Mouse (Mus musculus) hindbrain, embryonic 11.5 days (tissue): Measurements from ENCODE around the gene Serac1. TPM values are rescaled to one million over a fixed set of nuclear protein-coding genes. Genes with fewer than 3 reads are reported as not detected.

Experiments
- ATAC-seq: fragments of 200-750 bp; cut with Nextera tagmentation; 2 replicates; pipeline ENCODE4 v1.8.0; 2017; ENCODE audit warnings: mild to moderate bottlenecking, moderate TSS enrichment, moderate library complexity; ENCODE audit not compliant: low FRiP score
- DNase-seq: peaks from one replicate; pipeline ENCODE4 v3.0.0-alpha.2; 2015; ENCODE audit warnings: low spot score
- H3K27ac ChIP-seq: fragments of 300-500 bp; sonication (generic); 2 replicates; pipeline ENCODE4 v1.5.1; 2014; ENCODE audit warnings: mild to moderate bottlenecking, low read depth, low read length
- H3K27me3 ChIP-seq: fragments of 300-500 bp; sonication (generic); 2 replicates; pipeline ENCODE4 v1.6.1; 2014; ENCODE audit warnings: mild to moderate bottlenecking, low read length, moderate library complexity, mixed read lengths; ENCODE audit not compliant: control insufficient read depth, insufficient read depth
- H3K36me3 ChIP-seq: fragments of 300-500 bp; sonication (generic); 2 replicates; pipeline ENCODE4 v1.6.1; 2014; ENCODE audit warnings: mild to moderate bottlenecking, low read length, moderate library complexity, mixed read lengths; ENCODE audit not compliant: control insufficient read depth, insufficient read depth
- H3K4me1 ChIP-seq: fragments of 300-500 bp; sonication (generic); replicated peaks from 2 replicates; pipeline ENCODE4 v1.6.1; 2014; ENCODE audit warnings: low read length, mixed read lengths; ENCODE audit not compliant: control insufficient read depth, insufficient read depth
- H3K4me2 ChIP-seq: fragments of 300-500 bp; sonication (generic); replicated peaks from 2 replicates; pipeline ENCODE4 v1.6.1; 2014; ENCODE audit warnings: mild to moderate bottlenecking, low read depth, low read length
- H3K4me3 ChIP-seq: fragments of 300-500 bp; sonication (generic); 2 replicates; pipeline ENCODE4 v1.5.1; 2014; ENCODE audit warnings: low read depth, low read length
- H3K9ac ChIP-seq: fragments of 300-500 bp; sonication (generic); 2 replicates; pipeline ENCODE4 v1.6.1; 2014; ENCODE audit warnings: low read depth, low read length
- H3K9me3 ChIP-seq: fragments of 300-500 bp; sonication (generic); 2 replicates; pipeline ENCODE4 v1.6.1; 2016; ENCODE audit warnings: low read length; ENCODE audit not compliant: control insufficient read depth
- WGBS: fragments of 180-500 bp; shearing (Covaris S2); extraction: QIAGEN DNeasy Blood & Tissue Kit; methylation state at CpG from one replicate; pipeline ENCODE4 v1.1.7; 2014; 5-methylcytosine and 5-hydroxymethylcytosine counted together
- polyA plus RNA-seq: library from polyadenylated mRNA; unstranded; fragments of >200 nt; fragmentation: Nextera tagmentation; extraction: Ambion mirVana; gene quantifications from 2 replicates; pipeline ENCODE4 v1.2.1, GENCODE M21; 2014

The Serac1 gene
- polyA plus RNA-seq, 1 experiment from 2014 or later: 8.0 TPM

DNA sequence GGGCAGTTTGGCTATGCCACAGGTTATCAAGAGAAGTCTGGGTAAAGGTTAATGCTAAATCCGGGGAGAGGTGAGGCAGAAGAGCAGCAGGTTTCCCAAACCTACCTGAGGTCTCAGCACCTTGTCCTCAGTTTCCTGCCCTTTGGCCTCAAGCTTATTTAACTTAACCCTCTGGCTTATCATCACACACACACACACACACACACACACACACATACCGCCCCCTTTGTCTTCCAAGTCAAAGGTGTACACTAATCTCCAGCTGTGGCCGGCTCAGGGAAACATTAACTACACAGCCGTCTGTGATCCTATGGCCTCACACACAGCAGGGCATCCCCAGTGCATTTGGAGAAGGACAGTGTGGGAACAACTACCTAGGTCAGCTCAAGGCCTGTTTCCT, 61.2 kb downstream of the Serac1 start:
- ATAC-seq (no peak), DNase-seq (no peak)
- Histone ChIP-seq H3K27ac (no peak overlapping the region), H3K27me3 (no peaks in the 10 kb centered on the region), H3K36me3 (no peaks in the 10 kb centered on the region), H3K4me1 (no peaks in the 10 kb centered on the region), H3K4me2 (no peak overlapping the region), H3K9me3 (no peaks in the 10 kb centered on the region), H3K9ac (no peak overlapping the region), H3K4me3 (no peak overlapping the region)
- 74% methylated on average over 4 of the region's 4 CpGs for WGBS

DNA sequence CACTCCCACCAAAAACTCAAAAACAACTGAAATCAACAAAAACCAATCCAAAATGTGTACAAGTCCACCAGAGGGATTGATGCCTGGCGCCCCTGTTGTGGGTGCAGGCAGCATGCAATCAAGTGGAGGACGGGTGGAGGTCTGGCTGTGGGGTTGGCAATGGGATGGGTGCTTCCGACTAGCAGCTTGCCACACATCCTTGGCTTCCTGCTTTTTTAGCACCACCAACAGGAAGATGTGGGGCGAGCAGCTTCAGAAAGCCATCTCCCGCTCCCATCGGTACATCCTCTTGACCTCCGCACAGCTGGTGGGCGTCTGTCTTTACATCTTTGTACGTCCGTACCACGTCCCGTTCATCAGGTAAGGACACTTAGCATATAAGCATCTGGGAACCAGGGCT, 62.3 kb downstream of the Serac1 start:
- DNase-seq (no peak), ATAC-seq (no peak)
- Histone ChIP-seq H3K9me3 (no peaks in the 10 kb centered on the region), H3K27me3 (no peaks in the 10 kb centered on the region), H3K9ac (no peak overlapping the region), H3K4me3 (no peak overlapping the region), H3K4me2 (no peak overlapping the region), H3K27ac (peak overlapping the region; percentile 10; the same call in 1 of the 2 replicates), H3K4me1 (no peaks in the 10 kb centered on the region), H3K36me3 (no peaks in the 10 kb centered on the region)
- WGBS: 63% methylated on average over 12 of the region's 12 CpGs

DNA sequence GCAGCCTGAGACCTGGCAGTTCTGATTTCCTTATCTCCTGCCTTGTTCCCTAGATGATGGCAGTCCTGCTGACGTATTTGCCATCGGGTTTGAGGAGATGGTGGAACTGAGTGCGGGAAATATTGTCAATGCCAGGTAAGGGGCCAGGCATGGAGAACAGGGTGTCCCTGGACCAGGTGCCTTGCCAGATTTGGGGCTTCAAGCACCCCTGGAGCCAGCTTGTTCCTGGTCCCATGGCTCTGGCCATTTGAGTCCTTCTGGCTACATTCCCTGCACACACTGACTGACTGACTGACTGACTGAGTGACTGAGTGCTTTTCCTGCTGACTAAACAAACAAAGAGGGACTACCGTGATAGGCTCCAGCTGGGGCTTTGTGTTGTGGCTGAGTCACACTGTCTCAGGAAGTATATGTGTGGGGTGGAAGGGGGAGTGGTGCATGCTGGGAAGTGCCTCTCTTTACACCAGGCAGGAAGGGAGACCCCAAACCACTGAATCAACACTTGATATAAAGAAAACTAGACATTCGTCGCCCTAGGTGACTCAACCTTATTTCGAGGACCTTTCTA, 63.2 kb downstream of the Serac1 start:
- no peaks in the 10 kb centered on the region for H3K4me1 ChIP-seq
- H3K27me3 ChIP-seq: no peaks in the 10 kb centered on the region
- H3K9me3 ChIP-seq: no peaks in the 10 kb centered on the region
- H3K36me3 ChIP-seq: no peaks in the 10 kb centered on the region
- H3K4me2 ChIP-seq: no peak overlapping the region
- DNase-seq (no peak), ATAC-seq (no peak)
- WGBS: 70% methylated on average over 7 of the region's 7 CpGs
- H3K4me3 ChIP-seq: no peak overlapping the region
- no peak overlapping the region for H3K9ac ChIP-seq
- no peak overlapping the region for H3K27ac ChIP-seq

DNA sequence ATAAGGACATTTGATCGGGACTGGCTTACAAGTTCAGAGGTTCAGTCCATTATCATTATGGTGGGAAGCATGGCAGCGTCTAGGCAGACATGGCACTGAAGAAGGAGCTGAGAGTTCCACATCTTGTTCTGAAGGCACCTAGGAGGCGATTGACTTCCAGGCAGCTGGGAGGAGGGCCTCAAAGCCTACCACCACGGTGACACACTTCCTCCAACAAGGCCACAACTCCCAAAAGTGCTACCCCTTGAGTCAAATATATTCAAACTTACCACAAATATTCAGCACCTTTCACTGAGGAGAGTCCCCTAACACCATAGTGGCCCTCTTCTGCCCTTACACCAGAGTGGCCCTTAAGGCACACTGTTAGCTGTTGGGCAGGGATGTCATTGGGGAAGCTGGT, 64.6 kb downstream of the Serac1 start:
- Histone ChIP-seq H3K27ac (no peak overlapping the region), H3K4me1 (no peaks in the 10 kb centered on the region), H3K27me3 (no peaks in the 10 kb centered on the region), H3K9me3 (no peaks in the 10 kb centered on the region), H3K36me3 (no peaks in the 10 kb centered on the region), H3K4me3 (no peak overlapping the region), H3K9ac (no peak overlapping the region), H3K4me2 (no peak overlapping the region)
- no peak for DNase-seq
- 92% methylated on average over 4 of the region's 4 CpGs for WGBS
- ATAC-seq: no peak

DNA sequence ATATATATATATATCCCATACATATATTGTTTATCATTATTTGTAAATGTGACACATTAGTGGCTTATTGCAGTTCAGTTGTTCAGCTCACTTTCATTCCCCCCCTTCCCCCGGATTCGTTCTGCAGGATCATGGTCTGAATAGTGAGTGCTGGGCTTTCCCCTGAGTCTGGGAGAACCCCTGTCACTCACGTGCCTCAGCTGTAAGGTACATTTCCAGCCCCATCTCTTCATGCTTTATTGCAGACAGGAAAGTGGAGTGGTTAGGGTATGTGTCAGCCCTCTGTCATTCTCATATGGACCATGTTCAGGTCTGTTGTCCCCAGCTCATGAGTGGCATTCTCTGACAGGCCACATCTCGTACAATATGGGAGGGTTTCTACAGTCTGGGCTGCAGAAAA, 66.5 kb downstream of the Serac1 start:
- DNase-seq: no peak

DNA sequence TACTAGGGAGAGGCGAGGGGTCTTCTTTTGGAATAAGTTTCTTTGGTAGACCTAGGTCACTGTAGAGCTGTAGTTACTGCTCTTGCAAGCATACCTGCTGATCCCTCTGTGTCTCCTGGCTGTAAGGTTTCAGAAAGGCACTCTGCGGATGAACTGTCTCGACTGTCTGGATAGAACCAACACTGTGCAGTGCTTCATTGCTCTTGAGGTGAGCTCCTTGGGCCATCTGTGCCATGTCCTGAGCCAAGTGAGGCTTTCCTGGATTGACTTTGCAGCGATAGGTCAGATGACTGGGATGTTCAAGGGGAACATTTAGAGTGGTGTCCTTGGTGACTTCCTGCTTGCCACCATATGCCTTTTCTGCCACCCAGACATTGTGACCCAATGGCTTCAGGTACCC, 69.9 kb downstream of the Serac1 start:
- DNase-seq: no peak
- Histone ChIP-seq H3K27me3 (no peaks in the 10 kb centered on the region), H3K36me3 (no peaks in the 10 kb centered on the region), H3K9ac (no peak overlapping the region), H3K4me3 (no peak overlapping the region), H3K9me3 (no peaks in the 10 kb centered on the region), H3K4me1 (peaks cover 2% of the 10 kb centered on the region; the same call in 1 of the 2 replicates), H3K4me2 (no peak overlapping the region), H3K27ac (no peak overlapping the region)
- 95% methylated on average over 4 of the region's 4 CpGs for WGBS
- ATAC-seq: no peak

More for the DNA sequence above, 66.5 kb downstream of the Serac1 start:
- Histone ChIP-seq H3K4me1 (no peaks in the 10 kb centered on the region), H3K9ac (no peak overlapping the region), H3K36me3 (no peaks in the 10 kb centered on the region), H3K9me3 (no peaks in the 10 kb centered on the region), H3K27me3 (no peaks in the 10 kb centered on the region), H3K4me2 (no peak overlapping the region), H3K4me3 (no peak overlapping the region), H3K27ac (no peak overlapping the region)
- WGBS: 78% methylated on average over 4 of the region's 4 CpGs
- ATAC-seq: no peak

DNA sequence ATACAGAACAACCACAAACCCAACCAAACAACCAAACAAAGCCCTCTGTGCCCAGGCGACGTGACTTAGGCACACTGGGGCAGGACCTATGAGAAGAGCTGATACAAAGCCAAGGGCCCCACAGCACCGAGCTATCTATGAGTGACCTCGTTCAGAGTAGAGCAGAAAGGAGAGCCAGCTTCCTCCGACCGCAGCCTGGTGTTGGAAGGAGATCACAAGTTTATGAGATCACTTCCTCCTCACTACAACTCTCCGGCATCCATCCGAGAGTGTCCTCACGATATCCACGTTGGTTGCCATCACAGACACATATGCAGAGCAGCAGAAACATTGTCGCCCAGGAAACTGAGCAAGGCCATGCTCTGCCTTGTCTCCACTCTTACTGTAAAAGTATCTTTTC, 71.0 kb downstream of the Serac1 start:
- Histone ChIP-seq H3K9ac (no peak overlapping the region), H3K4me3 (no peak overlapping the region), H3K27ac (no peak overlapping the region), H3K4me1 (peaks cover 2% of the 10 kb centered on the region; the same call in 1 of the 2 replicates), H3K27me3 (no peaks in the 10 kb centered on the region), H3K36me3 (no peaks in the 10 kb centered on the region), H3K9me3 (no peaks in the 10 kb centered on the region), H3K4me2 (no peak overlapping the region)
- 91% methylated on average over 11 of the region's 11 CpGs for WGBS
- ATAC-seq (no peak), DNase-seq (no peak)

DNA sequence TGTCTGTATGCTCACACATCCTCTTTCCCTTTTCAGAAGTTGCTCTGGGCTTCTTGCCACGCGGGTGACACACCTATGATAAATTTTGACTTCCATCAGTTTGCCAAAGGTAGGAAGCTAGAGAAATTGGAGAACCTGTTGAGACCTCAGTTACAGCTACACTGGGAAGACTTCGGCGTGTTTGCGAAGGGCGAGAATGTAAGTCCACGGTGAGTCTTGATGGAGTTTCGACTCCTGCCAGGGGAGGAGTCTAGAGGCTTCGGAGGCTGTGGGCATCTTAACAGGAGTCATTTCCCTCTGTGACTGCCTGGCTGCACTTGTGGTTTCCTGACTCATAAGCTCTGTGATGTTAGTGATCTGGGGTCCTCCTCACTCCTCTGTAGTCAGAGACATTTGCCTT, 71.6 kb downstream of the Serac1 start:
- ATAC-seq: no peak
- H3K4me1 ChIP-seq: peaks cover 2% of the 10 kb centered on the region; the same call in 1 of the 2 replicates
- no peak overlapping the region for H3K4me2 ChIP-seq
- WGBS: 96% methylated on average over 9 of the region's 9 CpGs
- no peaks in the 10 kb centered on the region for H3K36me3 ChIP-seq
- no peak overlapping the region for H3K4me3 ChIP-seq
- H3K27me3 ChIP-seq: no peaks in the 10 kb centered on the region
- no peak overlapping the region for H3K9ac ChIP-seq
- DNase-seq: no peak
- no peaks in the 10 kb centered on the region for H3K9me3 ChIP-seq
- H3K27ac ChIP-seq: no peak overlapping the region

DNA sequence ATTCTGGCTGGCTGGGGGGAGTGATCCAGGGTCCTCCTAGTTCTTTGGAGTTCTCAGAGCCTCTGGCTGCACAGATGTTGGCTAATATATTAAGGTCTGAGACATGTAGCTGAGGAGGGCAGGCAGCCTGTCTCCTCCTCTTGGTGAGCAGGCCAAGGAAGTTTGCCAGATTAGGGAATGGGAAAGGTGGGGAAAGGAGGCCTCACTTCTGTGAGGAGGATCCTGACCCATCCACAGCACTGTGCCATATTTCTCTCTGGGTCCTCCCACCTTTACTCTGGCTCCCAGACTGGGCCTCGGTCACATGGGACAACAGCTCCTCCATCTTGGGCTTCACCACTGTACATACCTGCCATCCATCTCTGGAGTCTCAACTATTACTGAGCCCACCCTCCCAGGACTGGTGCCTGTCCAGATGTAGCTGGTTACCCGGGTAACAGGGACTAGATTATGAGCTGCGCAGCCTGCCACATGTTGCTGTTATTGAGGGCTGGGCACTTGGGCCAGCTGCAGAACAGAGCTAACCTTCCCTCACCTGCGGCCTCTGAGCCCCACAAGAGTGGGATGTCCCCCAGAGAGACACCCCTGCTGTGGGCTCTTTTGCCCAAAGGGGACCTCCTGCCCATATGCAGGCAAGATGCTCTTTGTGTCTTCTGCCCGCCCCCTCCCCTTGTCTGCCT, 72.3 kb downstream of the Serac1 start:
- no peak for ATAC-seq
- no peak for DNase-seq
- Histone ChIP-seq H3K27ac (no peak overlapping the region), H3K4me3 (no peak overlapping the region), H3K9me3 (no peaks in the 10 kb centered on the region), H3K4me1 (peaks cover 2% of the 10 kb centered on the region; the same call in 1 of the 2 replicates), H3K36me3 (no peaks in the 10 kb centered on the region), H3K9ac (no peak overlapping the region), H3K4me2 (no peak overlapping the region), H3K27me3 (no peaks in the 10 kb centered on the region)
- WGBS: 74% methylated on average over 5 of the region's 5 CpGs
